Mouse (Mus musculus): ENCODE data around the gene Kcne1. TPM values are rescaled to one million over a fixed set of nuclear protein-coding genes. Genes with fewer than 3 reads are reported as not detected.

Gene Kcne1
- polyA plus RNA-seq, 1 experiment from 2014 or later, result not detected

DNA sequence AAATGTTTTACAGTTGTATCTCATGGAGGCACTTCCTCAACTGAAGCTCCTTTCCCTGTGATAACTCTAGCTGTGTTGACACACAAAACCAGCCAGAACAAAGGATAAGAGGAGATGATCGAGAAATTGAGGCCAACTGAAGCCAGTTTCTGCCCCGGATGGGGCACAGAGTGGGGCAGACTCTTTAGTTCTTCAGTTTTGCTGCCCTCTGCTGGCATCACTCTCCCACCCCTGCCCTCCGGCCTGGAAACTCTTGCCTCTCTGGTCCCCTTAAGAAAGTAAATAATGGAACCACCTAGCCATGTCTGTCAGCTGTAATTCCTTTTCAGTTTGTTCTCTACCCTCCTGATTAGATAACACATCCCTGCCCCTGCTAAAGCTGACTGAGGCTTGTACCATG is 51.3 kb downstream of the Kcne1 start:
- no peak overlapping the region for H3K4me2 ChIP-seq
- H3K4me1 ChIP-seq (replicated peaks), result peaks cover 15% of the 10 kb centered on the region
- no peaks in the 10 kb centered on the region for H3K27me3 ChIP-seq
- no peak overlapping the region for H3K27ac ChIP-seq
- H3K4me3 ChIP-seq (replicated peaks), result no peak overlapping the region
- H3K9ac ChIP-seq (replicated peaks), result no peak overlapping the region
- H3K9me3 ChIP-seq, result no peaks in the 10 kb centered on the region
- 80% methylated on average over 3 of the region's 3 CpGs for WGBS
- H3K36me3 ChIP-seq, result peaks cover 64% of the 10 kb centered on the region
- ATAC-seq (ENCODE audit: insufficient number of reproducible peaks, insufficient read depth, low FRiP score, low TSS enrichment, low read depth), result no peak

DNA sequence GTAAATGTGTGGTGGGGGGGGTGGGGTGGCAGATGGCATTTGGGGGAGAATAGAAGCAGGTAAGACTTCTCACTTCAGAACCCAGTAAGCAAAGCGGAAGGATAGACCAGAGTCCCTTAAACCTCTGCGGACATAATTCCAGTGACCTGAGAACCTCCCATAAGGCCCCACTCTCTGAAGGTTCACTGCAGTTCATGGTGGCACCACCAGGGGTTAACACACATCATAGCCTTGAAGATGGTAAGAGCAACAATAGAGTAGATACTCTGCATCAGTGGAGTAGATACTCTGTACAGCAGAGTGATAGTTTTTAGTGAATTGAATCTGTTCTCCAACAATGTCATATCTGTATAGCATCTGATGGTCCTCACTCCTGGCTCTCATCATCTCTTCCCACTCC is 53.7 kb downstream of the Kcne1 start:
- no peak overlapping the region for H3K4me3 ChIP-seq (replicated peaks)
- peaks cover 29% of the 10 kb centered on the region for H3K4me1 ChIP-seq (replicated peaks)
- H3K27ac ChIP-seq, result no peak overlapping the region
- H3K36me3 ChIP-seq, result peaks cover 40% of the 10 kb centered on the region
- no peak for ATAC-seq (ENCODE audit: insufficient number of reproducible peaks, insufficient read depth, low FRiP score, low TSS enrichment, low read depth)
- 92% methylated on average over 2 of the region's 2 CpGs for WGBS
- H3K9me3 ChIP-seq, result no peaks in the 10 kb centered on the region
- H3K4me2 ChIP-seq, result no peak overlapping the region
- H3K27me3 ChIP-seq, result no peaks in the 10 kb centered on the region
- no peak overlapping the region for H3K9ac ChIP-seq (replicated peaks)

DNA sequence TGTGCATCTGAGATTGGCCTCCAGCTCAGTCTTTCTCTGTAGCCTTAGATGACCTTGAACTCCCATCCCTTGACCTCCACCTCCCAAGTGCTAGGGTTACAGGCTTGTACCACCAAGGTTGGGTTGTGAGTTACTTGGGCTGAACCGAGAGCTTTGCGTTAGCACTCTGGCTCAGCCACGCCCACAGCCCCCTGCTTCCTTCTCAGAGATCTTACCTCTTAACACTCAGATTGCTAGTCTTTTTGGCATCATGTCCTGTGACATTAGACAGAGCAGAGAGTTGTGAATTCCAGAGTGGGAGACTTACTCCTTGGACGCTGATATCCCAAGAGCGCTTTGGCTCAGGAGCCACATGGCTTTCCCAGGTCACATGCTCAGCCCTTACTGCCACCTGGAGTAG is 56.8 kb downstream of the Kcne1 start:
- Histone ChIP-seq H3K4me3 (replicated peaks) (peak overlapping the region; percentile 65; the same call in 1 of the 2 replicates), H3K9ac (replicated peaks) (no peak overlapping the region), H3K4me1 (replicated peaks) (peaks cover 20% of the 10 kb centered on the region), H3K9me3 (no peaks in the 10 kb centered on the region), H3K27ac (peak overlapping the region; percentile 72; the same call in 1 of the 2 replicates), H3K4me2 (peak overlapping the region; percentile 71), H3K36me3 (peaks cover 25% of the 10 kb centered on the region), H3K27me3 (no peaks in the 10 kb centered on the region)
- WGBS, result 41% methylated on average over 5 of the region's 5 CpGs
- no peak for ATAC-seq (ENCODE audit: insufficient number of reproducible peaks, insufficient read depth, low FRiP score, low TSS enrichment, low read depth)

DNA sequence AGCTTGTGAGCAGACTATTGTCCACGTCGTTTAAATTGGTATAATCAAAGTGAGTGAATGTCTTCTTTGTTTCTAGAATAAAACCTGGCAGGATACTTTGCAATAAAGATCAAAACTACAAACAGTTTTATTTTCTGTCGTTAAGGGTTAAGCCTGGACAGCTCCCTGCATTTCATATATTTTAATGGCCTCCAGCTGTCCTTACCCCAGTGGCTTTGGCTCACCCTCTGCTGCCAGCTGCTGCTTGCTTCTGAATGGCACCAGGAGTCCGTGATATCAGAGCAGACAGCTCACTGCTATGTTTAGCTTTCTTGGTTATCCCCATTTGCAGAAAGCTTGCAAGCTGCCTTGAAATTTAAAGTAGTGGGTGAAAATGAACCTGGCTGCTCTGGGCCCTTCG is 57.3 kb downstream of the Kcne1 start:
- no peak for ATAC-seq (ENCODE audit: insufficient number of reproducible peaks, insufficient read depth, low FRiP score, low TSS enrichment, low read depth)
- Histone ChIP-seq H3K4me1 (replicated peaks) (peaks cover 20% of the 10 kb centered on the region), H3K27me3 (no peaks in the 10 kb centered on the region), H3K9me3 (no peaks in the 10 kb centered on the region), H3K36me3 (peaks cover 20% of the 10 kb centered on the region), H3K9ac (replicated peaks) (peak overlapping the region; percentile 70), H3K4me3 (replicated peaks) (peak overlapping the region; percentile 65), H3K27ac (peak overlapping the region; percentile 72), H3K4me2 (peak overlapping the region; percentile 71)
- WGBS, result 21% methylated on average over 5 of the region's 5 CpGs

DNA sequence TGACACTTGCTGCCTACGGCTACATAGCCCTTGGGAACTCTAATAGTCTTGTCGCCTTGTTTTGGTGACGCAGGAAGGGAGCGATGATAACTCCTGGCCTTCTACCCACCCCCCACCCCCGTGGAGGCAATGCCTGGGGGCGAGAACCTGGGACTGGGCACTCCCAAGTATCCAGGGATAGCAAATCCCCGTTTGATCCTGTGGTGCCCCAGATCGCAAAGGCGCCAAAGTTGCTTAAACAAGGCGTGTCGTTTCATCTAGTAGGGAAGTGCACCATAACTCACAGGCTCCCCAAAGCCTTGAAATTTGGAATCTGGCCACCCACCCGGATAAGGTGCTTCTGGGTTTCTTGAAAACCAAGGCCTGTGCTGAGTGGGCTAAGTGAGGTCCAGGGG is 57.9 kb downstream of the Kcne1 start:
- Histone ChIP-seq H3K9me3 (no peaks in the 10 kb centered on the region), H3K9ac (replicated peaks) (peak overlapping the region; percentile 70), H3K27ac (peak overlapping the region; percentile 72), H3K4me3 (replicated peaks) (peak overlapping the region; percentile 65), H3K4me2 (peak overlapping the region; percentile 71), H3K27me3 (no peaks in the 10 kb centered on the region), H3K4me1 (replicated peaks) (peaks cover 20% of the 10 kb centered on the region), H3K36me3 (peaks cover 14% of the 10 kb centered on the region)
- WGBS, result 0% methylated on average over 12 of the region's 12 CpGs
- peak; percentile 51; the same call in 1 of the 2 replicates for ATAC-seq (ENCODE audit: insufficient number of reproducible peaks, insufficient read depth, low FRiP score, low TSS enrichment, low read depth)

DNA sequence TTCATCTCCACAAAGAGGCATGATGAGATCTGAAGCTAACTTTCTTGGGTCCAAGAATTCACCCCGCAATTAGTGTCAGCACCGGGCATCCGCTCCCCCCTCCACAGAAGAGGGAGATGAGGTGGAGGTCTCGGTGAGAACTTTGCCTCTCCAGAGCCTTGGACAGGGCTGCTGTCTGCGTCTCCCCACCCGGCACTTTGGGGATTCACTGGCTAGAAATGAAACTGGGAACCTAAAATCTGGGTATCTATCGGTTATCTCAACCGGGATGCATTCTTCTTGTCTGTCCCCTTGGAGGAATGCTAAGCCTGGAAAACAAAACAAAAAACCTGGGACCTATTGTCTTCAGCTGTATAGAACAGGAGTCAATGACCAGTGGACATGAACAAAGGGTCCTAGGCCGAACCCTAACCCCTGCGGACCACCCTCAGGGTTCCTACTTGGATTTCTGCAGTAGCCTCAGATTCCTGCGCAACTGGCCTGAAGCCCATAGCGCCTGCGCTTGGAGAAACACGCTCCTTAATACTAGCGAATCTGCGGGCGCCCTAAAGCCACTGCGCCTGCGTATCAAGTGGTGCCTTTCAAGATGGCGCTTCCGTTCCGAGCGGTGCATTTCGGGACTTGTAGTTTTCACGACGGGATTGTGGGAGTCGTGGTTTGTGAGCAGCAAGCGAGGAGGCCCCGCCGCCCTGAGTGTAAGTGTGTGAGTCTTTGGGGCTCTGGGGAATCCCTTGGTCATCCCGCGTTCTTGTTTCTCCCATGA is 58.4 kb downstream of the Kcne1 start, which contains the start of gene Smim11:
Smim11 (plus strand) TSS at position 638 of the 763 bp plus-strand sequence.
- Histone ChIP-seq H3K27ac (peak within 1 kb of the TSS; percentile 72), H3K9ac (replicated peaks) (peak within 1 kb of the TSS; percentile 70), H3K36me3 (peaks cover 8% of the 10 kb centered on the region; the same call in 1 of the 2 replicates), H3K27me3 (no peaks in the 10 kb centered on the region), H3K4me2 (peak within 1 kb of the TSS; percentile 71), H3K4me3 (replicated peaks) (peak within 1 kb of the TSS; percentile 65), H3K4me1 (replicated peaks) (peaks cover 20% of the 10 kb centered on the region), H3K9me3 (no peaks in the 10 kb centered on the region)
- peak; percentile 92 for ATAC-seq (ENCODE audit: insufficient number of reproducible peaks, insufficient read depth, low FRiP score, low TSS enrichment, low read depth)
- 11% methylated on average over 32 of the region's 32 CpGs for WGBS

Other genes with a start within 250 kb of the Kcne1 start
- 0.17 and 0.20 TPM in 2 replicates for gene Kcne2, start 67.1 kb downstream of the Kcne1 start, polyA plus RNA-seq (2016; fragmentation: Nextera tagmentation; extraction: Ambion mirVana)
- 152 and 160 TPM in 2 replicates for gene Smim11, start 58.2 kb downstream of the Kcne1 start, polyA plus RNA-seq (2016; fragmentation: Nextera tagmentation; extraction: Ambion mirVana)
- gene Fam243, start 38.0 kb downstream of the Kcne1 start, polyA plus RNA-seq (2016; fragmentation: Nextera tagmentation; extraction: Ambion mirVana), result not detected in 2 replicates
- 32.3 and 32.6 TPM in 2 replicates for gene Rcan1, start 111.4 kb upstream of the Kcne1 start, polyA plus RNA-seq (2016; fragmentation: Nextera tagmentation; extraction: Ambion mirVana)
- 1.2 and 1.9 TPM in 2 replicates for gene Clic6, start 126.3 kb upstream of the Kcne1 start, polyA plus RNA-seq (2016; fragmentation: Nextera tagmentation; extraction: Ambion mirVana)